Mouse (Mus musculus) CD4-positive, CD25-positive, alpha-beta regulatory T cell, adult 2 months (primary cell): ENCODE measurements around the gene Slx1b.
"Not testable (repeated sequence)": the region's sequence is repeated elsewhere in the genome, so short reads cannot be mapped to it uniquely, and the experiment has no call there.

Source experiments
- DNase-seq: peaks from one replicate; pipeline ENCODE4 v3.0.0-alpha.2; 2012; ENCODE audit warnings: low read depth, low spot score

Gene Slx1b

DNA sequence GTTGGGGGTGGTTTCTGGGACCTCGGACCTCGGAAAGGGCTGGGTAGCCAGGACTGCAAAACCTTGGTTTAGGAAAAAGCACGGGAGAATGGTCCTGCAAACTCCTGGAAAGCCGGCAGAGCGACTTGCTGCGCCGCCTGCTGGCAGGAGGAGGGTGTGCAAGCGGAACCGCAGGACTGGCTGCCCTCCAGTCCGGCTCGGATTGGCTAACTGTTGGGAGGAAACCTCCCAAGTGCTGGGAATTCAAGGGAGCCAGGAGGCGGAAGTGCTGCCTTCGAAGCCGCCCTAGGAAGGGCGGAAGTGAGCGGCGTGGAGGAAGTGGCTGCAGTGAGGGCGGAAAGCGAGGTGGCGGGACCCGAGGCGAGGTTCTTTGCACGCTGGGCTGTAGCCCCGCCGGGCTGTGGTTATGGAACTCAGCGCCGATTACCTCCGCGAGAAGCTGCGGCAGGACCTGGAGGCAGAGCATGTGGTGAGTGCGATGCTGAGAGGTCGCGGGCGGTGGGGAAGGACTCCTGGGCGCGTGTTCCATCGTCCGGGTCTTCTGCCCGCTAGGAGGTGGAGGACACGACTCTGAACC, at the start of gene Slx1b:
TSS of gene Slx1b (minus strand) at position 154 of the 577 bp plus-strand sequence.
- peak; percentile 95 for DNase-seq

DNA sequence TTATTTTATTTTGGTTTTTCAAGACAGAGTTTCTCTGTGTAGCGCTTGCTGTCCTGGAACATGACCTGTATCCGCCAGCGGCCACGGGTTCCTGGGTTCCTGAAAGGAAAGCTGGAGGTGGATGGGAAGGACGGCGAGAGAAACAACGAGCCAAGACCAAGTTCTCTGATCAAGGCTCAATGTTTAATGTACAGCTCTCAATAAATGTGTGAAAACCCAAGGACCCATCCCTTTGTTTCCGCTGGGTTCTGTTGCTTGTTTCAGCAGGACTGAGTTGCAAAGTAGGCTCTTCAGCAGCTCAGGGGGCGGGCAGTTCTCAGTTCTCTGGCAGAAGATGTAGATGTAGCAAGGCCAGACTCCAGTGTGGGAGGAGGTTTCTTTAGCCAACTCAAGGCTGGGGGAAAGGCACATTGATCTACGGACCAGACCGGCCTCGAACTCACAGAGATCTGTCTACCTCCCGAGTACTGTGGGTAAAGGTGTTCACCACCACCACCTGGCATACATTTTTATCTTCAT, 46.4 kb upstream of the Slx1b start:
- no peak for DNase-seq

- DNase-seq, result no peak
Observed at GRCm38 (mm10) chr7:126741452-126741851, 45.9 kb upstream of the Slx1b start.

DNA sequence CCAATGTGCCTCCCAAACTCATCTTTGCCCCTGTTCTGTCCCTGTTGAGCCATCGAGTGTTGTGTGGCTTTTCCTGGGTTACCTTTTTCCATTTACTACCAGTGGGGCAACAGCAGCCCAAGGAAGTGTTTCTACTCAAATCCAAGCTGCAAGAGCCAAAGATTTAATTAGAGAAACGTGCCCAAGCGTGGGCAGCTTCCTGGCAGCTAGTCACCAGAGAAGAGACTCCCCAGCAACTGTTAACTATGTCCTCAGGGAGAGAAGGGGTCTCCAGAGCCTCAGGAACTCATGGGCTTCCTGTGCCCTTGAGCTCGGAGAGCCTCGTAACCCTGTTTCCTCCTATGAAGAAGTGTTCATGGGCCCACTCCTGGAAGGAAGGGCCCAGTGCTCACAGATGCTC, 45.4 kb upstream of the Slx1b start:
- DNase-seq, result no peak

DNA sequence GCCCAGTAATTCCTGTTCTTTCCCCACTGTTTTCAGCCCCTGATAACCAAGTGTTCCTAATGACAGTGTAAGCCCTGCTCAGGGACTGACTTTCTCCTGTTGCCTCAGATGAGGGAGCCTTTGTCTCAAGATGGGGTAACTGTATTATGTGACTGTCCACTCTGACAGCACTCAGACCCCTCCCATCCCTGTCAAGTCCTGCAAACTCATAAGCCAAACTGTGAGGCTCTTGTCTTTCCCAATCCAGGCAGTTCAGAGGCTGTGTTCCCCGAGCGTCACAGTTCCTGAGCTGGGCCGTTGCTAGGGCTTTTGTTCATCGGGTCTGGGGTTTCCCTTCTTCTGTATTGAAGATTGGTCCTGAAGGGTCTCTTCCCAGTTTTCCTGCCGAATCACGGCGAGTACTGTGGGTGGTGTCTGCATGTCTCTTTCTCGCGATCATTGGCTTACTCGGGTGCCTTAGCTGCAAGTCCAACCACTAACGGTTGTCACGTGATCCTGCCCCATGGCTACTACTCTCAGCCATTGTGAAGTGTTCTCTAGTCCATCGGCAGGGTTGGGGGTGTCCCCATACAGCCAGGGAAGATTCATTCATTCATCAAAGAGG, 44.6 kb upstream of the Slx1b start:
- DNase-seq, result no peak

- no peak for DNase-seq
Observed at GRCm38 (mm10) chr7:126739551-126739950, 44.0 kb upstream of the Slx1b start.

DNA sequence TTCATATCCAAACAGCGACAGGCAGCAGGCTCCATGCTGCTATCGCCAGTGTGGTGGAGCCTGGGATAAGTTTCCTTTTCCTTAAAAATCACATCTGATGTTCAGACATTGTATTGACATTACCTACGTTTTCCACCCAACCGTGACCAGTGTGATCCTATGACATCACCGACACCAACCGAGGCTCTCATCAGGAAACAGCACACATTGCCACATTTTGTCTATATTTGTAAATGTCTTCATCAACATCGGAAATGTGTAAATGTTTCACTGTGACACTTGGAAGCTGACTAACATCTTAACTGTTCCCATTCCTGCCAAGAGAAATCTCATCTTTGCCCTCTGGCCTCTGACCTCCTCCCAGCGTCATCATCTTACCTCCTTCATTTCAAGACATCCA, 40.5 kb upstream of the Slx1b start:
- DNase-seq, result no peak

DNA sequence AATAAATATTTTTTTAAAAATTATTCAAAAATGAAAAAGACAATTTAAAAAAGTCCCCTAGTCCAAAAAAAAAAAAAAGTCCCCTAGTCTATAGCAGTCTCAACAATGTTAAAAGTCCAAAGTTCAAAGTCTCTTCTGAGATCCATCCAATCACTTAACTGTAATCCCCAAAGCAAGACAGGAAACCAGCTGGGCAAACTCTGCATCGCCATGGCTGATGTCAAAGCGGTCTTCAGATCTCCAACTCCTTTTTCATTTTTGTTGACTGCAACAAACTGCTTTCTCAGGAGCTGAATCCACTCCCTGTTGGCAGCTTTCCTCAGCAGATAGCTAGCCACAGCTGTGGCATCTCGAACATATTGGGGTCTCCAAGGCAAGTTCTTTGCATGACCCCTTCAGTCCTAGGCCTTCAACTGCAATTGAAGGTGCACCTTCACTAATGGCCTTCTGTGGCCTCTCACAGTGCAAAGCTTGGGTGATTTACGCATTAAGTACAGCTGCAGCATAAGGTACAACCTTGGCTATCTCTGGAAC, 34.7 kb upstream of the Slx1b start:
- DNase-seq, result not testable (repeated sequence)

GRCm38 (mm10) chr7:126725667-126726066, 30.1 kb upstream of the Slx1b start:
- DNase-seq, result no peak

- DNase-seq, result no peak
Observed at GRCm38 (mm10) chr7:126725077-126725476, 29.5 kb upstream of the Slx1b start.

DNA sequence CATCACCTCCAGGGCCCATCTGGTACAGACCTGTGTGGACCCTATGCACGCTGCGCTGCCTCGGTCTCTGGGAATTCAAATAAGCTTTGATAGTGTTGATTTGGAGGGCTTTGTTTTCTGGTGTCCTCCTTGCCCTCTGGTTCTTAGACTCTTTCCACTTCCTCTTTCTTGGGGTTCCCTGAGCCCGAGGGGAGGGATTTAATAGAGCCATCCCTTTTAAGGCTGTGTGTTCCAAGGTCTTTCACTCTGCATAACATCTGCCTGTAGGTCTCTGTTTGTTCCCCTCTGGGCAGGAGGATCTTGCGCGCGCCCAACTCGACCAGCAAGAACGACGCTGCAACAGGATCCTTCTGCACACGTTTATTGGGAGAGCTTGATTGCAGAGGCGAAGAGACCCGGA, 26.1 kb upstream of the Slx1b start:
- no peak for DNase-seq

- DNase-seq, result peak; percentile 63
Observed at GRCm38 (mm10) chr7:126718787-126719337, 23.3 kb upstream of the Slx1b start.

DNA sequence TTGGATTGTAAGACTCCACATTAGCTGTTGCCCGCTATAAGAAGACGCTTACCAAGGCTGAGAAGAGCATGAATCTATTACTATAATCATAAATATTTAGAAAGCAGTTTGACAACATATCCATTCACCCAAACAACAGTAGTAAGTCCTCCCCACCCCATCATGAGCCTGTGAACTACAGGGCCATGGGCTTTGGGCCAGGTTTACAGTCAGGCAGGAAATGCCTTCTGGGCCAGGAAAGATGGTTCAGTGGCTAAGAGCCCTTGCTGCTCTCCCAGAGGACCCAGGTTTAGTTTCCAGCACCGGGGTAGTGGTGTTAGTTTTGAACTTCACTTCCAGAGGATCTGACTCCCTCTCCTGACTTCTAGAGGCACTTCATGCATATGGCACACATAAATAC, 22.0 kb upstream of the Slx1b start:
- DNase-seq, result no peak

GRCm38 (mm10) chr7:126715679-126716078, 20.1 kb upstream of the Slx1b start:
- DNase-seq, result no peak

- DNase-seq, result no peak
Observed at GRCm38 (mm10) chr7:126711910-126712309, 16.3 kb upstream of the Slx1b start.

DNA sequence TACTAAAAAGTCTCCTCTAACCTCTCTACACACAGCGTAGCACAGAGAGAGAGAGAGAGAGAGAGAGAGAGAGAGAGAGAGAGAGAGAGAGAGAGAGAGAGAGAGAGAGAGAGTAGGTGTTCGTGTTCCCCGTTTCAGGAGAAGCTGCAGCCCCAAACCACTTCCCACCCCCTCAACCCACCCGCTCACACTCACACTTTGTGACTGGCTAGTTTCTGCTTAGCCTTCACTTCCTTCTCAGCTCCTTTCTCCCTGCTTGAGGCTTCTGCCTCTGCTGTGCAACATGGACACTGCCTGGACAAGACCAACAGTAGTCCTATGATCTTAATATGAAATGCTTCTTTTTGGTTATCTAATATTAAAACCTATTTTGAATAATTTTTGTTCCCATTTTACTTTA, 14.7 kb upstream of the Slx1b start:
- no peak for DNase-seq

DNA sequence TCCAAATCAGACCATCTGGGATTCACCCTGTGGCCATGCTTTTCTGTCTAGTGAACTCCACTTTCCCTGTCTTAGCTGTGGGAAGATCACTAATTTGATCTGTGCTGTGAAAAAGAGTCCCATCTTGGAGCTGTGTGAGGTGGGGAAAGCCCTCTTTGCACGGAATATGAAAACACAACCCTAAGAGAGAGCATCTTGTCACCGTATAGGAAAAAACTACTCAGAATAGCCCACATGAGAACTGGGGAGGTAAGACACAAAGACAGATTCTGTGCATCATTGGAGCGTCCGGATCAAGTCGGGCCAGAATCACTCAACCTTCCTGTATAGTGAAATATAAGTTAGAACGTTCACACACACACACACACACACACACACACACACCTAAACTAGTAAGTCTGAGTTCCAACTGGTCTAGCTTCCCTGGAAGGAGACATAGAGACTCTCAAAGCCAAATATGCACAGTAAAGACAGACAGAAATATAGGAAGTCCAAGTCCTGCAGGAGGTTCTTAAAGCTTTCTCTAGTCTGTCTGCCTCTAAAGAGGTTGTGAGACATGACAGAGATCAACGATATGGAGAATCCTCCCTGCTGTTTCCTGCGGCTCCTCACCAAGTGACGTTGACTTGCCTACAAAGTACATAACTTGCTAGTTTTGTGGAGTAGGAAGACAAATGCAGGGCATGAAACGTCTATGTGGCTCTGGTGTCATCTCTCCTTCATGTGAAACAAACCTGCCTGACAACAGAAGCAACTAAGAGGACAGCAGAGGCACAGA, 12.8 kb upstream of the Slx1b start:
- DNase-seq, result peak; percentile 63

DNA sequence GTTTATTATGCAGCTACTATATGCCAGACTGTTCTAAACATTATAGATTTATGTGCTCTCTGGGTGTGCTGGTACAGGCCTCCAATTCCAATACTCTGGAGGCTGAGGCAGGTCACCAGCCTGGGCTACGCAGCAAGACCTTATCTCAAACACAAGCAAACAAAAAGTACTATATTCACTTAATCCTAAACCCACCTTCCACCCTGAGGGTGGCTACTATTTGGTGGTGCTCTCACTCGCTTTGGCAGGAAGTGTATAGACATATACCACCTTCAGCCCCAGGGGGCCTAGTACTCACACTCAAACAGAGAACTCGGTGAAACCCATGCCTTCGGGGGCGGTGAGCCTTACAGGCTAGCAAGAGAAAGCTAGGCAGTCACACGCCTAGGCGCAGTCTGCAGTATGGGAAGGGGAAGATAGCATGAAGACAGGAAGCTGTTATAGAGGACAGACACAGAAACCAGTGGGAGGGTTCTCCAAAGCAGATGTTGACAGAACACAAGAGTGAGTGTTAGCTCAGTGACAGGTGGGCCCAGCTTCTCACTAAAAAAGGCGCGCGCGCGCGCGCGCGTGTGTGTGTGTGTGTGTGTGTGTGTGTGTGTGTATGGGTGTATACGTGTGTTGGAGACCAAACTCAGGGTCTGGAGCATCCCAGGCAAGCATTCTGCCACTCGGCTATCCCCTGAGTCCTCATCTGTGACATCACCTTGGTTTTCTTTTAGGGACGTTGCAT, 12.0 kb upstream of the Slx1b start, which contains the start of gene Coro1a:
TSS of gene Coro1a (minus strand) at position 346 of the 733 bp plus-strand sequence.
- DNase-seq, result peak; percentile 77

DNA sequence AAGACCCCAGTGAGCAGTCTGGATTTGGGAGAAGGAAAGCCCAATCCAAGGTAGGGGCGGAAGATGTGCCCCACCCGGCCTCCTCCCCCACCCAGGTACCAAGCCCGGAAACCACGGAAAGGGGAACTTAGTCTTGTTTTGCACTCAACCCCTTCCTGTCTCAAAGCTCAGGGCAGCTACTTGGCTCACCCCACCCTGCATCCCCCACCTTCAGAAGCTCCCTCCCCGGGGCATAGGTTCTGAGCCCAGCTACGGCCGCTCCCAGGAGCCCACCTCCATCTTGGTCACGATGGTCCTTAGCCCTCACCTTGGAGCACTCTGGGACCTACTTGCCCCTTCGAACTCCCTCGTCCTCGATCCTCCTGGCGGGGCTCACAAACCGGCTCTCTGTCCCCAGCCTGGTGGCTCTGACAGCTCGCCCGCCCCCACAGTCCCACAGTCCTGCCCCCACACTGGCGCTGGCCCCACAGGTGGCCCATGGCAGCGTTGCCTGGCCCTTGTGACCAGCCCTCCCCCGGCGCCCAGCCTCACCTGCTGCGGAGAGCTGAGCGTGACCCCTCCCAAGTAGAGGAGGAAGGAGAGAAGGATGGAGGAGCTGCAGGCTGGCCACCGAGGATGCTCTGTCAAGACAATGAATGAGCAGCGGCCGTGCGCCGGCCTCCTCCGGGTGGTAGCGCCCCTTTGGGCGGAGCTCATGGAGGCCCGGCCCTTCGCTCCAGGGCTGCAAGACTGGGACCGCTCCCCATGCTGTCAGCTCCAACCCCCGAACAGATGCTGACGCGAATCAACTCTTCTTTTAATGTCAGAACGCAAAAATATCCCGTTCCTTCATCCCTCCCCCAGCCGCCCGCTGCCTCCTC, 8.8 kb upstream of the Slx1b start:
- peak; percentile 92 for DNase-seq

DNA sequence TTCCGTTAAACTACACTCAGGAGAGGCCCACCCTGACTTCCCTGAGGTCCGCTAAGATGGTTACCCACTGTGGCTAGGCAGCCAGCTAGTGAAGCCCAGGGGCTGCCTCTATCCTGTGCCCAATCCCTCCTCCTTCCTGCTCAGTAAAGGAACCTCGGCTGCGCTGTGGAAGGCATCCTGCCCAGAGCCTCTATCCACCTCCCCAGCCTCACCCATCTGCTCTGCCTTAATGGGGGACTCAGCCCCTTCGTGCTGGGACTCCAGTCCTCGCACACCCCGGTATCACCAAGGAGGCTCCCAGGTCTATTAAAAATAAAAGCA, 8.1 kb upstream of the Slx1b start:
- no peak for DNase-seq
